Mouse (Mus musculus) forebrain, embryonic 14.5 days (tissue): Measurements from ENCODE around the gene Dlg3. TPM values are rescaled to one million over a fixed set of nuclear protein-coding genes. Genes with fewer than 3 reads are reported as not detected.

Experiments used
- polyA plus RNA-seq: library from polyadenylated mRNA; unstranded; fragments of >200 nt; fragmentation: Nextera tagmentation; extraction: Ambion mirVana; gene quantifications from 2 replicates; pipeline ENCODE4 v1.2.1, GENCODE M21; 2014

Dlg3 gene
- polyA plus RNA-seq, 1 experiment from 2014 or later = 14.0 TPM

Other genes starting within 250 kb of the Dlg3 start
- gene Dgat2l6, start 242.9 kb upstream of the Dlg3 start, polyA plus RNA-seq = not detected in 2 replicates
- gene Awat1, start 195.5 kb upstream of the Dlg3 start, polyA plus RNA-seq = not detected in 2 replicates
- not detected in 2 replicates for gene P2ry4, start 172.9 kb upstream of the Dlg3 start, polyA plus RNA-seq
- not detected in 2 replicates for gene Arr3, start 162.2 kb upstream of the Dlg3 start, polyA plus RNA-seq
- 16.9 and 21.0 TPM in 2 replicates for gene Kif4, start 142.0 kb upstream of the Dlg3 start, polyA plus RNA-seq
- gene Pdzd11, start 141.2 kb upstream of the Dlg3 start, polyA plus RNA-seq = 136 and 161 TPM in 2 replicates
- 12.7 and 13.4 TPM in 2 replicates for gene Gdpd2, start 37.8 kb upstream of the Dlg3 start, polyA plus RNA-seq